Mouse (Mus musculus) forebrain, embryonic 12.5 days (tissue): Measurements from ENCODE around the gene Slc25a39. TPM values are rescaled to one million over a fixed set of nuclear protein-coding genes. Genes with fewer than 3 reads are reported as not detected.
A peak's percentile ranks its signal among the peaks of the same experiment; 100 is the strongest.
"Not testable (repeated sequence)": the region's sequence is repeated elsewhere in the genome, so short reads cannot be mapped to it uniquely, and the experiment has no call there.

ENCODE experiments used
- ATAC-seq: fragments of 200-750 bp; cut with Nextera tagmentation; 2 replicates; pipeline ENCODE4 v1.8.0; 2017; ENCODE audit warnings: moderate TSS enrichment; ENCODE audit not compliant: low FRiP score
- H3K27ac ChIP-seq: fragments of 300-500 bp; sonication (generic); 2 replicates; pipeline ENCODE4 v1.5.1; 2016; ENCODE audit warnings: mild to moderate bottlenecking
- H3K27me3 ChIP-seq: fragments of 300-500 bp; sonication (generic); 2 replicates; pipeline ENCODE4 v1.6.1; 2016; ENCODE audit warnings: mild to moderate bottlenecking
- H3K36me3 ChIP-seq: fragments of 300-500 bp; sonication (generic); replicated peaks from 2 replicates; pipeline ENCODE4 v1.6.1; 2016; ENCODE audit warnings: mild to moderate bottlenecking
- H3K4me1 ChIP-seq: fragments of 300-500 bp; sonication (generic); 2 replicates; pipeline ENCODE4 v1.6.1; 2016
- H3K4me2 ChIP-seq: fragments of 300-500 bp; sonication (generic); 2 replicates; pipeline ENCODE4 v1.6.1; 2016; ENCODE audit warnings: mild to moderate bottlenecking, moderate library complexity
- H3K4me3 ChIP-seq: fragments of 300-500 bp; sonication (generic); replicated peaks from 2 replicates; pipeline ENCODE4 v1.5.1; 2016; ENCODE audit warnings: mild to moderate bottlenecking
- H3K9ac ChIP-seq: fragments of 300-500 bp; sonication (generic); 2 replicates; pipeline ENCODE4 v1.6.1; 2016; ENCODE audit warnings: mild to moderate bottlenecking
- H3K9me3 ChIP-seq: fragments of 300-500 bp; sonication (generic); 2 replicates; pipeline ENCODE4 v1.6.1; 2016
- WGBS: fragments of 180-500 bp; shearing (Covaris S2); methylation state at CpG from one replicate; pipeline ENCODE4 v1.1.7; 2016; 5-methylcytosine and 5-hydroxymethylcytosine counted together
- polyA plus RNA-seq: library from polyadenylated mRNA; unstranded; fragments of >200 nt; fragmentation: Nextera tagmentation; extraction: Ambion mirVana; gene quantifications from 2 replicates; pipeline ENCODE4 v1.2.1, GENCODE M21; 2016

Gene Slc25a39
- polyA plus RNA-seq, 1 experiment from 2014 or later, result 173 TPM

GRCm38 (mm10) chr11:102396671-102397141 lies 11.0 kb downstream of the Slc25a39 start:
- H3K9me3 ChIP-seq, result no peaks in the 10 kb centered on the region
- peak overlapping the region; percentile 89; the same call in 1 of the 2 replicates for H3K4me2 ChIP-seq
- ATAC-seq, result no peak
- WGBS, result 76% methylated on average over 7 of the region's 7 CpGs
- no peak overlapping the region for H3K9ac ChIP-seq
- H3K4me3 ChIP-seq, result no peak overlapping the region
- peaks cover 74% of the 10 kb centered on the region for H3K4me1 ChIP-seq
- H3K27me3 ChIP-seq, result peaks cover 33% of the 10 kb centered on the region
- H3K36me3 ChIP-seq, result peaks cover 23% of the 10 kb centered on the region
- no peak overlapping the region for H3K27ac ChIP-seq

- peaks cover 74% of the 10 kb centered on the region for H3K4me1 ChIP-seq
- H3K4me3 ChIP-seq, result peak overlapping the region; percentile 75
- peaks cover 20% of the 10 kb centered on the region; the same call in 1 of the 2 replicates for H3K36me3 ChIP-seq
- peak overlapping the region; percentile 89 for H3K4me2 ChIP-seq
- H3K27me3 ChIP-seq, result peaks cover 33% of the 10 kb centered on the region
- H3K9ac ChIP-seq, result no peak overlapping the region
- no peak for ATAC-seq
- no peak overlapping the region for H3K27ac ChIP-seq
- 66% methylated on average over 6 of the region's 6 CpGs for WGBS
- H3K9me3 ChIP-seq, result no peaks in the 10 kb centered on the region
These were observed 11.5 kb downstream of the Slc25a39 start for GRCm38 (mm10) chr11:102396263-102396662.

- Histone ChIP-seq H3K27ac (peak overlapping the region; percentile 94), H3K4me3 (peak overlapping the region; percentile 75), H3K4me1 (peaks cover 74% of the 10 kb centered on the region), H3K27me3 (peaks cover 26% of the 10 kb centered on the region), H3K9ac (peak overlapping the region; percentile 84; the same call in 1 of the 2 replicates), H3K4me2 (peak overlapping the region; percentile 89), H3K9me3 (no peaks in the 10 kb centered on the region), H3K36me3 (peaks cover 12% of the 10 kb centered on the region; the same call in 1 of the 2 replicates)
- no peak for ATAC-seq
- 2% methylated on average over 5 of the region's 5 CpGs for WGBS
These were observed 12.5 kb downstream of the Slc25a39 start for GRCm38 (mm10) chr11:102395250-102395649.

- Histone ChIP-seq H3K27me3 (peaks cover 19% of the 10 kb centered on the region), H3K4me3 (peak overlapping the region; percentile 75), H3K9me3 (no peaks in the 10 kb centered on the region), H3K4me1 (peaks cover 67% of the 10 kb centered on the region), H3K4me2 (peak overlapping the region; percentile 89), H3K9ac (peak overlapping the region; percentile 84), H3K27ac (peak overlapping the region; percentile 94), H3K36me3 (peaks cover 8% of the 10 kb centered on the region; the same call in 1 of the 2 replicates)
- no peak for ATAC-seq
- WGBS, result 75% methylated on average over 9 of the region's 9 CpGs
These were observed 13.2 kb downstream of the Slc25a39 start for GRCm38 (mm10) chr11:102394421-102395124.

- peak; percentile 43 for ATAC-seq
- 5% methylated on average over 17 of the region's 17 CpGs for whole genome bisulfite sequencing
- Histone ChIP-seq H3K27me3 (peaks cover 12% of the 10 kb centered on the region), H3K4me3 (peak overlapping the region; percentile 75), H3K27ac (peak overlapping the region; percentile 94), H3K9me3 (no peaks in the 10 kb centered on the region), H3K4me2 (peak overlapping the region; percentile 89), H3K4me1 (peaks cover 60% of the 10 kb centered on the region), H3K9ac (peak overlapping the region; percentile 84), H3K36me3 (peaks cover under 1% of the 10 kb centered on the region; the same call in 1 of the 2 replicates)
These were observed 13.9 kb downstream of the Slc25a39 start for GRCm38 (mm10) chr11:102393719-102394420.

- H3K9me3 ChIP-seq, result no peaks in the 10 kb centered on the region
- peak within 1 kb of the TSS; percentile 89 for H3K4me2 ChIP-seq
- peak within 1 kb of the TSS; percentile 75 for H3K4me3 ChIP-seq
- WGBS, result 0% methylated on average over 31 of the region's 34 CpGs
- no peaks in the 10 kb centered on the region for H3K36me3 ChIP-seq
- peak within 1 kb of the TSS; percentile 84 for H3K9ac ChIP-seq
- H3K4me1 ChIP-seq, result peaks cover 55% of the 10 kb centered on the region
- peak; percentile 92 for ATAC-seq
- peak within 1 kb of the TSS; percentile 94 for H3K27ac ChIP-seq
- H3K27me3 ChIP-seq, result peaks cover 6% of the 10 kb centered on the region
These were observed 14.5 kb downstream of the Slc25a39 start, which contains the start of gene Rundc3a for GRCm38 (mm10) chr11:102393238-102393634. Rundc3a (plus strand) TSS chr11:102393403.

GRCm38 (mm10) chr11:102392441-102393237 lies 15.1 kb downstream of the Slc25a39 start:
- Histone ChIP-seq H3K36me3 (no peaks in the 10 kb centered on the region), H3K4me3 (peak overlapping the region; percentile 75), H3K4me2 (peak overlapping the region; percentile 89), H3K27ac (peak overlapping the region; percentile 94), H3K9me3 (no peaks in the 10 kb centered on the region), H3K27me3 (no peaks in the 10 kb centered on the region; the same call in 1 of the 2 replicates), H3K9ac (peak overlapping the region; percentile 48), H3K4me1 (peaks cover 49% of the 10 kb centered on the region)
- peak; percentile 21; the same call in 1 of the 2 replicates for ATAC-seq
- 19% methylated on average over 15 of the region's 15 CpGs for WGBS

- H3K4me2 ChIP-seq, H3K9me3 ChIP-seq, ATAC-seq, H3K9ac ChIP-seq, H3K27me3 ChIP-seq, H3K4me3 ChIP-seq, H3K36me3 ChIP-seq, H3K27ac ChIP-seq: not testable (repeated sequence)
- H3K4me1 ChIP-seq, result peaks cover 18% of the 10 kb centered on the region
- 89% methylated on average over 4 of the region's 5 CpGs for WGBS
These were observed 18.3 kb downstream of the Slc25a39 start for GRCm38 (mm10) chr11:102389436-102389835.

- Histone ChIP-seq H3K36me3 (no peaks in the 10 kb centered on the region), H3K4me2 (no peak overlapping the region), H3K9me3 (no peaks in the 10 kb centered on the region), H3K27me3 (0 out of 2 replicates have a peak, but pooled peaks cover 2% of the 10 kb centered on the region), H3K4me1 (no peaks in the 10 kb centered on the region), H3K27ac (no peak overlapping the region), H3K9ac (no peak overlapping the region), H3K4me3 (no peak overlapping the region)
- WGBS, result 69% methylated on average over 5 of the region's 5 CpGs
- no peak for ATAC-seq
These were observed 21.6 kb downstream of the Slc25a39 start for GRCm38 (mm10) chr11:102386121-102386520.

GRCm38 (mm10) chr11:102385075-102385474 lies 22.7 kb downstream of the Slc25a39 start:
- no peak for ATAC-seq
- Histone ChIP-seq H3K27ac (no peak overlapping the region), H3K27me3 (0 out of 2 replicates have a peak, but pooled peaks cover 3% of the 10 kb centered on the region), H3K9me3 (no peaks in the 10 kb centered on the region), H3K4me3 (no peak overlapping the region), H3K36me3 (no peaks in the 10 kb centered on the region), H3K9ac (no peak overlapping the region), H3K4me2 (no peak overlapping the region), H3K4me1 (no peaks in the 10 kb centered on the region)
- 72% methylated on average over 4 of the region's 4 CpGs for WGBS

- Histone ChIP-seq H3K9me3 (no peaks in the 10 kb centered on the region), H3K4me2 (no peak overlapping the region), H3K27me3 (0 out of 2 replicates have a peak, but pooled peaks cover 3% of the 10 kb centered on the region), H3K4me1 (no peaks in the 10 kb centered on the region), H3K4me3 (no peak overlapping the region), H3K27ac (no peak overlapping the region), H3K36me3 (no peaks in the 10 kb centered on the region), H3K9ac (no peak overlapping the region)
- WGBS, result 79% methylated on average over 2 of the region's 2 CpGs
- ATAC-seq, result no peak
These were observed 23.3 kb downstream of the Slc25a39 start for GRCm38 (mm10) chr11:102384418-102384817.
